Mouse (Mus musculus): Measurements from ENCODE around the gene Phyh. TPM values are rescaled to one million over a fixed set of nuclear protein-coding genes. Genes with fewer than 3 reads are reported as not detected.

Gene Phyh
- polyA plus RNA-seq, 1 experiment from 2014 or later, result 44.7 TPM

GRCm38 (mm10) chr2:4882249-4882791 is 36.5 kb upstream of the Phyh start:
- Histone ChIP-seq H3K4me1 (replicated peaks; ENCODE audit: control insufficient read depth, insufficient read depth, low read length) (peaks cover 3% of the 10 kb centered on the region; the same call in 1 of the 2 replicates), H3K4me3 (ENCODE audit: low read depth, low read length) (peak overlapping the region; percentile 93), H3K9me3 (ENCODE audit: control insufficient read depth, low read length) (no peaks in the 10 kb centered on the region), H3K27ac (ENCODE audit: low read depth, low read length) (peak overlapping the region; percentile 100), H3K9ac (ENCODE audit: low read length) (peak overlapping the region; percentile 99), H3K27me3 (ENCODE audit: control insufficient read depth, insufficient read depth, low read length) (no peaks in the 10 kb centered on the region), H3K4me2 (ENCODE audit: low read depth, low read length, severe bottlenecking) (peak overlapping the region; percentile 81), H3K36me3 (ENCODE audit: control insufficient read depth, insufficient read depth, low read length) (peaks cover 2% of the 10 kb centered on the region; the same call in 1 of the 2 replicates)
- DNase-seq (ENCODE audit: low spot score) (peak; percentile 87), ATAC-seq (replicated peaks; ENCODE audit: low FRiP score) (peak; percentile 77)
- under 1% methylated on average over 60 of the region's 63 CpGs for WGBS

DNA sequence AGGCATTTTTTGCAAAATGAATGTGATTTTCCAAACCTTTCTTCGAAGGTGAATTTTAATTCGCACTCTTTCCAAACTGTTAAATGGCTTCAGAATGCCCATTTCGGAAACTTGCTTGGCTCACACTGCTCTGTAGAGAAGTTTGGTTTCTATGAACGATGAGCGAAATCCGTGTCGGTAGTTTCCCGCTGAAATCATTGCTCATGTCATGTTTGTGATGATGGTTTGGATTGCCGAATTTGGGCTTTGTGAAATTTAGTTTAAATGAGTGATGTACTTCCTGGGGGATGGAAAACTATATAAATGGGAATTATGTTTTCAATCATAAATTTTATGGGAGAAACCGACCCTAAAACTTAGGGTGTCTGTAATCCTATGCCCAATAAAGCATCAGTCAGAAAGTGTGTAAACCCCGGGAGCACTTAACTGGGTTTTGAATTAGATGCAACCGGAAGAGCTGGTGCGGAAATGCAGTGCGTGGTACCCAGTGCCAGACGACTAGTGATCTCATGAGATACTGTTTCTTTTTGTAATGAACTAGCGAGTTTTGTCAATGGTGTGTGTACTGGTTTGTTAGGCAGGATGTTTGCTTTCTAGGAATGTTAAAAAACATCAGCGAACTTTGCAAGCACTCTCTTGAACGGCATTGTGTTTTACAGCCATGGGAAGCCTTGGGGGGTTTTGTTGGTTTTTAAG is 35.7 kb upstream of the Phyh start:
- Histone ChIP-seq H3K4me3 (ENCODE audit: low read depth, low read length) (peak overlapping the region; percentile 93), H3K36me3 (ENCODE audit: control insufficient read depth, insufficient read depth, low read length) (peaks cover 2% of the 10 kb centered on the region; the same call in 1 of the 2 replicates), H3K9me3 (ENCODE audit: control insufficient read depth, low read length) (no peaks in the 10 kb centered on the region), H3K4me2 (ENCODE audit: low read depth, low read length, severe bottlenecking) (peak overlapping the region; percentile 81), H3K4me1 (replicated peaks; ENCODE audit: control insufficient read depth, insufficient read depth, low read length) (peaks cover 3% of the 10 kb centered on the region; the same call in 1 of the 2 replicates), H3K27me3 (ENCODE audit: control insufficient read depth, insufficient read depth, low read length) (no peaks in the 10 kb centered on the region), H3K27ac (ENCODE audit: low read depth, low read length) (peak overlapping the region; percentile 100), H3K9ac (ENCODE audit: low read length) (peak overlapping the region; percentile 99)
- no peak for DNase-seq (ENCODE audit: low spot score)
- ATAC-seq (replicated peaks; ENCODE audit: low FRiP score), result no peak
- 3% methylated on average over 18 of the region's 18 CpGs for WGBS

DNA sequence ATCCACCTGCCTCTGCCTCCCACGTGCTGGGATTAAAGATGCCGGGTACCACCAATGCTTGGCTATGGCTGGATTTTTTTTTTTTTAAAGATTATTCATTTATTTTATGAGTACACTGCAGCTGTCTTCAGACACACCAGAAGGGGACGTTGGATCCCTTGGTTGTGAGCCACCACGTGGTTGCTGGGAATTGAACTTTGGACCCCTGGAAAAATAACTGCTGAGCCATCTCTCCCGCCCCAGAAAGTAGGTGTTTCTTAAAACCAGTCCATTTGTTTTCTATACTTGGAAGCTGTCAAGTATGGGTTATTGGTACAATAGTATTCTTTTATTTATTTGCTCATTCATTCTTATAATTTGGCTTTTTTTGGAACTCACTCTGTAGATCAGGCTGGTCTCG is 31.9 kb upstream of the Phyh start:
- Histone ChIP-seq H3K4me2 (ENCODE audit: low read depth, low read length, severe bottlenecking) (no peak overlapping the region), H3K36me3 (ENCODE audit: control insufficient read depth, insufficient read depth, low read length) (peaks cover 17% of the 10 kb centered on the region; the same call in 1 of the 2 replicates), H3K9me3 (ENCODE audit: control insufficient read depth, low read length) (no peaks in the 10 kb centered on the region), H3K9ac (ENCODE audit: low read length) (no peak overlapping the region), H3K4me3 (ENCODE audit: low read depth, low read length) (no peak overlapping the region), H3K27ac (ENCODE audit: low read depth, low read length) (no peak overlapping the region), H3K4me1 (replicated peaks; ENCODE audit: control insufficient read depth, insufficient read depth, low read length) (no peaks in the 10 kb centered on the region), H3K27me3 (ENCODE audit: control insufficient read depth, insufficient read depth, low read length) (no peaks in the 10 kb centered on the region)
- DNase-seq (ENCODE audit: low spot score) (no peak), ATAC-seq (replicated peaks; ENCODE audit: low FRiP score) (no peak)
- WGBS, result 95% methylated on average over 6 of the region's 6 CpGs

- DNase-seq (ENCODE audit: low spot score), result no peak
- Histone ChIP-seq H3K4me1 (replicated peaks; ENCODE audit: control insufficient read depth, insufficient read depth, low read length) (no peaks in the 10 kb centered on the region), H3K9me3 (ENCODE audit: control insufficient read depth, low read length) (no peaks in the 10 kb centered on the region), H3K9ac (ENCODE audit: low read length) (no peak overlapping the region), H3K27ac (ENCODE audit: low read depth, low read length) (no peak overlapping the region), H3K27me3 (ENCODE audit: control insufficient read depth, insufficient read depth, low read length) (no peaks in the 10 kb centered on the region), H3K36me3 (ENCODE audit: control insufficient read depth, insufficient read depth, low read length) (peaks cover 27% of the 10 kb centered on the region), H3K4me2 (ENCODE audit: low read depth, low read length, severe bottlenecking) (no peak overlapping the region), H3K4me3 (ENCODE audit: low read depth, low read length) (no peak overlapping the region)
- no peak for ATAC-seq (replicated peaks; ENCODE audit: low FRiP score)
- 83% methylated on average over 2 of the region's 2 CpGs for WGBS
Measured at GRCm38 (mm10) chr2:4895598-4895997, 23.2 kb upstream of the Phyh start.

GRCm38 (mm10) chr2:4896970-4897369 is 21.8 kb upstream of the Phyh start:
- DNase-seq (ENCODE audit: low spot score) (no peak), ATAC-seq (replicated peaks; ENCODE audit: low FRiP score) (no peak)
- Histone ChIP-seq H3K9ac (ENCODE audit: low read length) (no peak overlapping the region), H3K4me1 (replicated peaks; ENCODE audit: control insufficient read depth, insufficient read depth, low read length) (no peaks in the 10 kb centered on the region), H3K4me2 (ENCODE audit: low read depth, low read length, severe bottlenecking) (no peak overlapping the region), H3K9me3 (ENCODE audit: control insufficient read depth, low read length) (no peaks in the 10 kb centered on the region), H3K36me3 (ENCODE audit: control insufficient read depth, insufficient read depth, low read length) (peaks cover 27% of the 10 kb centered on the region), H3K27me3 (ENCODE audit: control insufficient read depth, insufficient read depth, low read length) (no peaks in the 10 kb centered on the region), H3K27ac (ENCODE audit: low read depth, low read length) (no peak overlapping the region), H3K4me3 (ENCODE audit: low read depth, low read length) (no peak overlapping the region)
- WGBS, result 95% methylated on average over 4 of the region's 4 CpGs

DNA sequence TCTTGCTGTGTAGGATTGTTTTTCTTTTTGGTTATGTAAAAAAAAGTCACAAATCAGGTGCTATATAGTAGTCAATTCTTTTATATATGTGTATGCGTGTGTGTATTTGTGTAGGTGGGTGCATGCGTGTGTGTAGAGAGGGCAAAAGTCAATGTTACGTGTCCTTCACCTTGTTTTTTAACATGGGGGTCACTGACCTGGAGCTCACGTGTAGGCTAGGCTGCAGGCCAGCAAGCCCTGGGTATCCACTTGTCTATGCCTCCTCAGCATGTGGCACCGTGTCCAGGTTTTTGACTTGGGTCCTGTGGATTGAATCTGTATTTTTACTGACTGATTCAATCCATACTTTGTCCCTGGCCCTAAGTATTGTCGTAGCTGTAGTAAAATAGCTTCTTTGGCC is 18.2 kb upstream of the Phyh start:
- no peak for ATAC-seq (replicated peaks; ENCODE audit: low FRiP score)
- H3K36me3 ChIP-seq (ENCODE audit: control insufficient read depth, insufficient read depth, low read length), result peaks cover 29% of the 10 kb centered on the region
- 94% methylated on average over 6 of the region's 6 CpGs for WGBS

DNA sequence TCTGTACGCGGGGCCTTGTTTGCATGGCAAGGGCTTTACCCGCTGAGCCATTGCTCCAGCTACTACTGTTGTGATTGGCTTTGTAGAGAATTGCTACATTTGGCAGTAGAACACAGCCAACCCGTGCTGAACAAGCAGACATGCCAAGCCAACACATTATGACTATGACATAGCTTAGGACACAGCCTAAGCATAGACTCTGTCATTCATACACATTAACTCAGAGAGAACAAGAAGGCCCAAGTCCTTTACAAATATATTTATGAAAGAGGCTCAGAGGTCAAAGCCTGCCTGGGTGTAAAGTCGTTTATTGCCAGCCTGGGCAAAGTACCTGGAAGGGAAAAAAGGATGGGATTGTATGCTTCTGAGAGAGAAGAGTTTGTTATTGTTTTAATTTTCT is 16.5 kb upstream of the Phyh start:
- no peaks in the 10 kb centered on the region for H3K9me3 ChIP-seq (ENCODE audit: control insufficient read depth, low read length)
- DNase-seq (ENCODE audit: low spot score) (no peak), ATAC-seq (replicated peaks; ENCODE audit: low FRiP score) (no peak)
- no peaks in the 10 kb centered on the region for H3K4me1 ChIP-seq (replicated peaks; ENCODE audit: control insufficient read depth, insufficient read depth, low read length)
- H3K9ac ChIP-seq (ENCODE audit: low read length), result no peak overlapping the region
- 94% methylated on average over 5 of the region's 5 CpGs for WGBS
- peaks cover 32% of the 10 kb centered on the region for H3K36me3 ChIP-seq (ENCODE audit: control insufficient read depth, insufficient read depth, low read length)
- H3K4me2 ChIP-seq (ENCODE audit: low read depth, low read length, severe bottlenecking), result no peak overlapping the region
- H3K27me3 ChIP-seq (ENCODE audit: control insufficient read depth, insufficient read depth, low read length), result no peaks in the 10 kb centered on the region
- no peak overlapping the region for H3K27ac ChIP-seq (ENCODE audit: low read depth, low read length)
- H3K4me3 ChIP-seq (ENCODE audit: low read depth, low read length), result no peak overlapping the region

More for the DNA sequence above, 18.2 kb upstream of the Phyh start:
- no peak for DNase-seq (ENCODE audit: low spot score)
- Histone ChIP-seq H3K4me3 (ENCODE audit: low read depth, low read length) (no peak overlapping the region), H3K27ac (ENCODE audit: low read depth, low read length) (no peak overlapping the region), H3K9me3 (ENCODE audit: control insufficient read depth, low read length) (no peaks in the 10 kb centered on the region), H3K27me3 (ENCODE audit: control insufficient read depth, insufficient read depth, low read length) (no peaks in the 10 kb centered on the region), H3K4me2 (ENCODE audit: low read depth, low read length, severe bottlenecking) (no peak overlapping the region), H3K4me1 (replicated peaks; ENCODE audit: control insufficient read depth, insufficient read depth, low read length) (no peaks in the 10 kb centered on the region), H3K9ac (ENCODE audit: low read length) (no peak overlapping the region)

DNA sequence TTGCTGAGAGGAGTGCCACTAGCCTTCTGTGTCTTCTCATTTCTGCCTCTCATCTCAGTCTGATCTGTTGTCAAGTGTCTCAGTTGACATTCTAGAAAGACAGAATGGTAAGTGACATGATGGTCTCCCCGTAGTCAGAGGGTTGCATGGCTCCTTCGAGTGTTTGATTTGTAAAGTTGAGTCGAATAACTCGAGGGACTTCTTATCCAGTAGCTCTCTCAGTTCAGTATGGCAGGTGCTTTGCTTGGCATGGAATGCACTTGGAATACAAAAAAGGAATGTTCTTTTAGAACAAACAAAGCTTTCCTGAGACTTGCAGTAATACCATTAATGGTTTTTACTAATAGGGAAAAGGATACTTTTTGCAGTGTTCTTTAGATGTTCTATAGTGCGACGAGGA is 11.7 kb upstream of the Phyh start:
- H3K27me3 ChIP-seq (ENCODE audit: control insufficient read depth, insufficient read depth, low read length), result no peaks in the 10 kb centered on the region
- H3K36me3 ChIP-seq (ENCODE audit: control insufficient read depth, insufficient read depth, low read length), result peaks cover 17% of the 10 kb centered on the region
- no peaks in the 10 kb centered on the region for H3K4me1 ChIP-seq (replicated peaks; ENCODE audit: control insufficient read depth, insufficient read depth, low read length)
- DNase-seq (ENCODE audit: low spot score) (no peak), ATAC-seq (replicated peaks; ENCODE audit: low FRiP score) (no peak)
- no peak overlapping the region for H3K4me2 ChIP-seq (ENCODE audit: low read depth, low read length, severe bottlenecking)
- H3K4me3 ChIP-seq (ENCODE audit: low read depth, low read length), result no peak overlapping the region
- WGBS, result 93% methylated on average over 6 of the region's 6 CpGs
- H3K27ac ChIP-seq (ENCODE audit: low read depth, low read length), result no peak overlapping the region
- no peak overlapping the region for H3K9ac ChIP-seq (ENCODE audit: low read length)
- H3K9me3 ChIP-seq (ENCODE audit: control insufficient read depth, low read length), result no peaks in the 10 kb centered on the region

- WGBS, result 87% methylated on average over 7 of the region's 7 CpGs
- H3K27ac ChIP-seq (ENCODE audit: low read depth, low read length), result no peak overlapping the region
- DNase-seq (ENCODE audit: low spot score) (no peak), ATAC-seq (replicated peaks; ENCODE audit: low FRiP score) (no peak)
- H3K4me3 ChIP-seq (ENCODE audit: low read depth, low read length), result no peak overlapping the region
- no peaks in the 10 kb centered on the region for H3K27me3 ChIP-seq (ENCODE audit: control insufficient read depth, insufficient read depth, low read length)
- H3K4me2 ChIP-seq (ENCODE audit: low read depth, low read length, severe bottlenecking), result no peak overlapping the region
- H3K9ac ChIP-seq (ENCODE audit: low read length), result no peak overlapping the region
- no peaks in the 10 kb centered on the region for H3K9me3 ChIP-seq (ENCODE audit: control insufficient read depth, low read length)
- H3K36me3 ChIP-seq (ENCODE audit: control insufficient read depth, insufficient read depth, low read length), result peaks cover 17% of the 10 kb centered on the region
- H3K4me1 ChIP-seq (replicated peaks; ENCODE audit: control insufficient read depth, insufficient read depth, low read length), result no peaks in the 10 kb centered on the region
Measured at GRCm38 (mm10) chr2:4907916-4908315, 10.9 kb upstream of the Phyh start.
